Mouse (Mus musculus) fibroblast of lung, adult 2 months (primary cell): ENCODE measurements around the gene Gm49398.

Experiments
- DNase-seq: peaks from one replicate; pipeline ENCODE4 v3.0.0-alpha.2; 2011; ENCODE audit warnings: low read depth

Gene Gm49398

DNA sequence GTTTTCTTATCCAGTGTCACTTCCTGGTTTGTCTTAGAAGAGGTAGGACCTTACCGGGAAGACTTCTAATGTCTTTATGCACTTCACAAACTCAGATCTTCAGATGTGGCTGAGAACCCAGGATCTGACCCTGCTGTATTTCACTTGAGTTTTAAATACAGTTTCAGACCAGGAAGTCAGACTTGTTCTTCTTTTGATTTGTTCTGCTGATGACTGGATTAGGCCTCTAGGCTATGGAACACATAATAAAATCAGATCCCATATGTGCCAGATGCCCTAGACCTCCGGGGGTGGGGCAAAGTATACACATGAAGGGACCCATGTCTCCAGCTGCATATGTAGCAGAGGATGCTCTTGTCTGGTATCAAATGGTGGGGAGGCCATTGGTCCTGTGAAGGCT is at the start of gene Gm49398:
Gene Gm49398, minus strand, starts transcription at position 101 of the 400 bp plus-strand sequence.
- DNase-seq = no peak

- no peak for DNase-seq
Measured at GRCm38 (mm10) chr13:61255258-61255657, 33.4 kb downstream of the Gm49398 start, which contains the start of gene Cts8. Cts8 (minus strand) TSS chr13:61255358.

GRCm38 (mm10) chr13:61241076-61241947 is 47.3 kb downstream of the Gm49398 start:
- peak; percentile 16 for DNase-seq

- DNase-seq = no peak
Measured at GRCm38 (mm10) chr13:61203310-61203709, 85.3 kb downstream of the Gm49398 start, which contains the start of gene Cts6. Cts6 (minus strand) TSS chr13:61203410.
